Mouse (Mus musculus): Measurements from ENCODE around the gene Lrrn2.
"Not testable (repeated sequence)": the region's sequence is repeated elsewhere in the genome, so short reads cannot be mapped to it uniquely, and the experiment has no call there.

The Lrrn2 gene

DNA sequence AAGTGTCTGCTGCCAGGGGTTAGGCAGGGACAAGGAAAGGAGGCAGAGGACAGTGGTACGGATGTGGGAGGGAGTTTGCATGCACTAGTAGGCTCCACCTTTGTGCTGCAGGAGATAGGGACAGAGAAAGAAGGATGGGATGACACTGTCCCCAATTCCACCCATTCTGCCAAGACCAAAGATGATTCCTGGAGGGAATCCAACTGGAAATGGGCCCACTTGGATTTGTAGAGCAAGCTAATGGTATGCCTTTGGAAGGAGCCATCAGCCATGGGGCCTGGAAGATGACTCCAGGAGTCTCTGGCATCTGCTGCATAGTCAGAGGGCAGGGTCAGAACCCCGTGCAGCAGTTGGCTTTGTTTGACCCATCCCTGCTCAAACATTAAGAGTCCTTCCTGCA lies 52.3 kb downstream of the Lrrn2 start:
- DNase-seq, result peak; percentile 74 to 90

DNA sequence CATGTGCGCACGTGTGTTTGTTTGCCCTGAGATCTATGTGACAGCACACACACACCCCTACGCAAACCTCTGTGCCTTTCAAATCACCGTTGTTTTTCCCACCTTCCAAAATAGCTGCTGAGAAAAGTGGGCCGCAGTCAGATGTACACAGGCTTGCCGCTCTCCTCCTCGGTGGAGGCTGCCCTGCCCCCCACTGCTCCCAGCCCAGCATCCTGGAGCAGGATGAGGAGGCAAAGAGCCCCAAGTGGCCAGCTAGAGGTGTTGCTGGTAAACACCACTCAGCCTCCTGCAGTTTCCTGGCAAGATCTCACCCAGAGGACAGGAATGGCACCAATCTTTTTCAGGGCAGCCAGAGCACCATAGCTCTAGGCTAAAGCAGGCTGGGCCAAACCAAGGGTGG lies 54.8 kb downstream of the Lrrn2 start:
- peak; percentile 79 to 87 for DNase-seq

DNA sequence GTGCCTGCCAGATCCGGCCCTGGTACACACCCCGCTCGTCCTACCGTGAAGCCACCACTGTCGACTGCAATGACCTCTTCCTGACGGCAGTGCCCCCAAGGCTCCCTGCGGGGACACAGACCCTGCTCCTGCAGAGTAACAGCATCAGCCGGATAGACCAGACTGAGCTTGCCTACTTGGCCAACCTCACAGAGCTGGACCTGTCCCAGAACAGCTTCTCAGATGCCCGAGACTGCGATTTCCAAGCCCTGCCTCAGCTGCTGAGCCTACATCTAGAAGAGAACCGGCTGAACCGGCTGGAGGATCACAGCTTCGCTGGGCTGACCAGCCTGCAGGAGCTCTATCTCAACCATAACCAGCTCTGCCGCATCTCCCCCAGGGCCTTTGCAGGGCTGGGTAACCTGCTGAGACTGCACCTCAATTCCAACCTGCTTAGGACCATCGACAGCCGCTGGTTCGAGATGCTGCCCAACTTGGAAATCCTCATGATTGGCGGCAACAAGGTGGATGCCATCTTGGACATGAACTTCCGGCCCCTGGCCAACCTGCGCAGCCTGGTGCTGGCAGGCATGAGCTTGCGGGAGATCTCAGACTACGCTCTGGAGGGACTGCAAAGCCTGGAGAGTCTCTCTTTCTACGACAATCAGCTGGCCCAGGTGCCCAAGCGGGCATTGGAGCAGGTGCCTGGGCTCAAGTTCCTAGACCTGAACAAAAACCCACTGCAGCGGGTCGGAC lies 57.4 kb downstream of the Lrrn2 start:
- DNase-seq, result peak in 1 of 2 experiments; percentile 46

DNA sequence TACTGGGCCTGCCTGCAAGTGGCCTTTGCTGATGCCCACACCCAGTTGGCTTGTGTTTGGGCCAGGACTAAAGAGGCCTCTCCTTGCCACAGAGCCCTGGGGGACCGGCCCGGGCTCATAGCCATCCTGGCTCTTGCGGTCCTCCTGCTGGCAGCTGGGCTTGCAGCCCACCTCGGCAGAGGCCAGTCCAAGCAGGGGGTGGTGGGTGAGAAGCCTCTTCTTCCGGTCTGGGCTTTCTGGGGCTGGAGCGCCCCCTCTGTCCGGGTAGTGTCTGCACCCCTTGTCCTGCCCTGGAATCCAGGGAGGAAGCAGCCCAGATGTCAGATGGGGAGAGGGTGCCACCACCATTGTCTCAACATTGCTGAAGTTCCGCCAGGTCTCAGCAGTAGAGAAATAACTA lies 58.9 kb downstream of the Lrrn2 start:
- DNase-seq, result peak; percentile 86 to 87

DNA sequence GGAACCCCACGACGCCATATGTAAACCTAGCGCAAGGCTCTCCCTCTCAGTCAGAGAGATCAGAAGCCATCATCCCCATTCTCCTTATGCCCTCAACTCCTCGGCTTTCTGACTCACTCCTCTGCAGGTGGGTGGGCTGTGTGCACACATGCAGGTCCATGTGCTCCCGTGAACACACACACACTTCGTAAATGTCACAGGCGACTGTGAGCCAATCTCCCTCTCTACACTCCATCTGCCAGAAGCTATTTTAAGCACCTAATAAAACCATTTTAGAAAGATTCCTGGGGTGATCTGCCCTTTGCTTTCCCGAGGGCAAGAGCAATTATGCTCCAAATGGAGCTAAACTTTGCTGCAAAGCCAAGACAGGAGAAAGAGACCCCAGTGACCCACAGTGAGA lies 65.8 kb downstream of the Lrrn2 start:
- peak; percentile 66 to 79 for DNase-seq

DNA sequence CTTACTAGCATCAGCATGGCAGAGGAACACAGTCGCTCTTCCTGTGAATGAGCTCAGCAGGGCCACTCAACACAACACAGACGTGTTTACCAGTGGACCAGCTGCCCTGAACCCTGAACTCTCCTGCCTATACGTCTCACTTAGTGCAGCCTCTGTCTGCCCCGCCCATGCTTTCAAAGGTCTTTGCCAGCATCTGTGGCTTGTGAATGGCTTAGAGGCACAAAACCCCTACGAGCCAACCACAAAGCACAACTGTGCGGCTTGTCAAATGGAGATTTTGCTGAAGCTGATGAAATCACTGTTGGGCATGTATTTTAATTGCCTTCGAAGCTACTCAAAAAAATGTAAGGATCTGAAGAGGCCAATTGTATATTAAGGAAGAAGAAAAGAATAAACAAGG lies 67.7 kb downstream of the Lrrn2 start:
- DNase-seq, result no peak

DNA sequence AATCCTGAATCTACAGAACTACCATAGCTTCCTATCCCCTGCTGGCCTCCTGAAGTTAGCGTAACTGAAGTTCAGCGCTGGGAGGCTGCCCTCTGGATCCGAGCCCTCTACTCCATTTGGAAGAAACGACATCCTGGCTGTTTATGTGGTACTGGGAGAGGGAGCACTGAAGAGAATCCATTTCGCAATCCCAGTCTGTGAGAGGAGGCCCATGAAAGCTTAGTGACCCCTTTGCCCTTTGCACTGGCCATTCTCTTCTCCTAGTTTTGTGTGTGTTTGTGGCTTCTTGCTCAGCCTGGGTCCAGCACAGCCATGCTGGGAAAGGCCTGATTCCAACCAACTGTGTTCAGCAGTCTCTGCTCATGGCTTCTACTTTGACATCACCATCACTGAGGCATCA lies 76.7 kb downstream of the Lrrn2 start:
- no peak for DNase-seq

DNA sequence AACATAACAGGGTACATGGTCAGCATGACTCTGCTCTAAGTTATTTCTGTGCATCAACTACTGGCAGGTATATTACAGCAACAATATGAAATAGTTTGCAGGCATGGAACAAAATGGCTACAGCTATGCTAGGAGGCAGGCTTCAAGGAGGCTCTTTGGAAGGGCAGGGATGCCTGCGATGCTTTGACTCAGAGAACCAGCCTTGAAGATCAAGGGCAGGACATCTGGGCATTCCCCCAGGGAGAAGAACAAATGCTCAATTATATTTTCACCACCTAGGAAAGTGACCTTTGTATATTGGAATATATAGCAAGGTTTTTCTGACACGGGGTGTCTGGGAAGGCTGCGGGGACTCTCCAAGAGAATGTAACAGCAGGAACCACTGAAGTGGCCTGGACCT lies 81.7 kb downstream of the Lrrn2 start:
- DNase-seq, result no peak

DNA sequence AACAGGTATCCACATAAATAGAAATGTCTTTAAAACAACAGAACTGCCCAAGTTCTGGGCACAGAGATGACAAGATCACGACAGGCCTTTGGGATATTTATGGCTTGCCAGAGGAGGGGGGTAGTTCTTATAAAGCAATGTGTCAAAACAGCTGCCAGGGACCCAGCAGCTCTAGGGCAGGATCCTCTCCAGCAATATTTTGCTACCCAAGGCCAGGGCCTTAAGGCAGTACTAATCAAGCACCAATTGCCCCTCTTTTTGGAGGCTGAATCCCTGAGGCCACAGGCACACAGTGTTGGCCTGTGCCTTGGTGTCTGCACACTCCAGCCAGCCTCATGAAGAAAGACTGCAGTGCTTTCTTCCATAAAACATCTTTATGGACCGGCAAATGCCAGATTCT lies 84.0 kb downstream of the Lrrn2 start:
- no peak for DNase-seq

DNA sequence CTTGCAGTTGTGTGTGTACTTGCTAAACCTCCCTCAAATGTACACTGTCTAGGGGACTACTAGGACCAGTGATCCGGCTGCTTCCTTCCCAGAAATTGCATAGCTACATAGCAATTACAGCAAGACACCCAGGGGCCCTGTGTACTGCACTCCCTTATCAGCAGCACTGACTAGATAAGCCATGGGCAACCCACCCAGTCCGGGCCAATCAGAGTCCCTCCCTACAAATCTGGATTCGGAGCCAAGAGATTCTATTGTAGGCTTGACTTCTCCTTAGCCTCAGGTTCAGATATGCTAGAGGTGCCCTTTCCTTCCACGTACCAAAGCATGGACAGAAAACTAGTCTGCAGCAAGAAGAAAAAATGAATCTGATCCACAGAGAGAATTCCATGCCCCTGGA lies 84.6 kb downstream of the Lrrn2 start:
- no peak for DNase-seq

DNA sequence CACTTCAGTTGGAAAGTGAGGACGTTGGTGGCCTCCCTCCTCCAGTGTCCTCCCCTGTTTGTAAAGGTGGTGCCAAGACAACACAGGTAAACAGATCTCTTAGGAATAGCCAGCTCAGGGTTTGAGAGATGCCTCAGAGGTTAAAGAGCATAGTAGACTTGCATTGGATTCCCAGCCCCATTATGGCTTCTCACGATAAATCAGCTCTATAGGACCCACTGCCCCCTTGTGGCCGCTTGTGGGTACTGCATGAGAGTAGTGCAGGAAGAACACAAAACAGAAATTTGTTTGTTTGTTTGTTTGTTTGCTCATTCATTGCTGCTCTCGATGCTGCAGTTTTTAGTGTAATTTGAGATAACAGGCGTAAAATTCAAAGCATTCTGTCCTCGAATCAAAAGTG lies 88.6 kb downstream of the Lrrn2 start:
- DNase-seq, result peak; percentile 71 to 82

DNA sequence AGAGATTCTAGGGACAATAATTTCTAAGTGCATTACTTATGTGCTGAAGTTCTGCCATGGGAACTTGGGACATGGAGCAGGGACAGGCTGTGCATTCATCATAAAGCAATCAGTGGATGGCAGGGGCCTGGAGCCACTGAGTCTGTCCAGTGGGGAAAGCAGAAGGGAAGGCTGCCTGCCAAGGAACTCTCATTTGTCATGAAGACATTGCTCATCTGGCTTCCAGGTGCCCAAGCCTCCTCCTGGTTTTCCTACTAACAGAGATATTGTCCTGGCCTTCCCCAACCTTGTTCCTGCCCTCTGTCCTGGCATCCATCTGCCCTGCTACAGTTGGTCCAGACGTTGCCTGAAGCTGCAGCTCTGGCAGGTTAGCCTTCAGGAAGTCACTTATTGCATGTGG lies 97.3 kb downstream of the Lrrn2 start:
- no peak for DNase-seq

DNA sequence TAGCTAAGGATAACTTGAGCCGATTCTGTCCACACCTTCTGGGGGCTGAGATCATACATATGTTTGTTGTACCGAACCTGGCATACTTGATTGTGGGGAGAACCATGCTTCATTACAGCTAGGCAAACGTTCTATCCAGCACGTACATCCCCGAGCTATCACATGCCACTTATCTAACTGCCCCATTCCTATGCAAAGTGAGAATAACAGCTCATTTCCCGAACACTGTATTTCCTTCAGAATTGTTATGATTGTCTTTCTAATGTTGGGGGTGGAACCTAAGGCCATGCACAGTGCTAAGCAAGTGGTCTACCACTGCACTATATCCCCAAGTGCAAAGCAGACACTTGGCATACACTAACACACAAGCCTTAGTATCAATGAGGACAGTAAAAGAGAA lies 101.2 kb downstream of the Lrrn2 start:
- DNase-seq, result no peak

DNA sequence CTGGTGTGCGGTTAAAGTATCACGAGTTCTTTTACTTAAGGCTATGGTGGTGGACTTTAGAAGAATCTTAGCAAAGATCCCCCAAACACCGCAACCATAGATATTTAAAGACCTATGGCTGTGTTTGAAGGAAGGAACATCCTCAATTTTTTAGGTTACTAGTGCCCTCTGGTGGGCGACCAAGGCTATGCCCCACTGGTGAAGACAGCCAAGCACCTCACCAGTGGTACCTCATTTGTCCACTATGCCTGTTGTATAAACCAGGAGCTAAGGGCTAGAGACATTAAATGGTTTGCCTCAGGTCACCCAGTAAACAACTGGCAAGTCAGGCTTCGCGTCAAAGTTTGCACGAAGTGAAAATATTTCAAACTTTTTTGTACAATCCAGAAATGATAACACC lies 102.7 kb downstream of the Lrrn2 start:
- DNase-seq, result peak; percentile 81 to 88

DNA sequence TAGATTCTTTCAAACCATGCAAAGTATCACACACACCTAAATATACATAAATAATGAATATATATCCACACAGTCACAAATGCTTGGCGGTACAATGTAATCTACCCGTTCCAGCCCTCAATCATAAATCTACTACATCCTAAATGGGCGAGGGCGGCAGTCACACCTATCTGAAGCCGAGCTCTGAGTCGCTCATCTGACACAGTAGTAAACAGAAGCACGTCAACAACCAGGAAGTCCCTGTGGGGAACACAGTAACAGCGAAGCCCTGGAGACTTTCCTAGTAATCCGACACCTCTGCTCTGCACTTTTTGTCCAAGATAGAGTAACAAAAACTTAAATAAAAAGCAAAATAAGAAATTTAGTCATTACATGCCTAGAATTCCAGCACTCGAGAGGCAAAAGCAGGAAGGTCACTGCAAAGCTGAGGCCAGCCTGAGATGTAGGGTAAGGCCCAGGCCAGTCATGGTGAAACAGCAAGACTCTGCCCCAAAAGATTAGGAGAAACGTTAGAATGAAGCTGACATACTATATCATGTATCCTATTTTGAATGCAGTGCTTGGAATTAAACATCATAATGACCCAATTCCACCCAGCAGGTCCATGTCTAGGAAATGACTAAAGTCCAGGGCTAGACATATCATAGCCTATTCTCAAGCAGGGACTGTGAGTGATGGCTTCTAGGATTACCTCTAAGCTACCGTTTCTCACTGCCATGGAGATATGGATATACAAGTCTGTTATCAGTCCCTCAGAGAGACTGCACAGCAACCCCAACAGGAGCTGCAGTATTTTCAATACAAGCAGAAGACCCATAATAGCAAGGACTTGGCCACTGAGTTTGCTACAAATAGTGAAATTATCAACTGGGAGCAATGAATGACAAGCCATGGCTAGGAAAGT lies 108.7 kb downstream of the Lrrn2 start:
- DNase-seq, result not testable (repeated sequence)
